Mouse (Mus musculus): ENCODE results near the gene Hsh2d.

GRCm38 (mm10) chr8:72146056-72146455 lies 43.4 kb upstream of the Hsh2d start:
- TF ChIP-seq CTCF (IDR thresholded peaks at IDR 0.05; ENCODE audit: control insufficient read depth, insufficient read depth, low read length) (no peak), POLR2A (IDR thresholded peaks at IDR 0.05; ENCODE audit: borderline replicate concordance, control insufficient read depth, low read depth, low read length) (no peak)
